Mouse (Mus musculus): Measurements from ENCODE around the gene Mxra7. TPM values are rescaled to one million over a fixed set of nuclear protein-coding genes. Genes with fewer than 3 reads are reported as not detected.

Mxra7 gene
- polyA plus RNA-seq, 1 experiment from 2014 or later = 1.3 TPM

- Histone ChIP-seq H3K4me3 (replicated peaks) (no peak overlapping the region), H3K9me3 (replicated peaks) (no peaks in the 10 kb centered on the region), H3K36me3 (replicated peaks) (peaks cover 50% of the 10 kb centered on the region), H3K4me2 (no peak overlapping the region), H3K4me1 (replicated peaks) (peaks cover 54% of the 10 kb centered on the region), H3K27ac (replicated peaks) (0 out of 2 replicates have a peak overlapping the region, but pooled peaks have one; percentile 29), H3K9ac (peak overlapping the region; percentile 6; the same call in 1 of the 2 replicates), H3K27me3 (no peaks in the 10 kb centered on the region)
- 67% methylated on average over 4 of the region's 4 CpGs for WGBS (ENCODE audit: insufficient replicate concordance)
- ATAC-seq (ENCODE audit: insufficient read depth) = no peak
Measured at GRCm38 (mm10) chr11:116846593-116847181, 18.8 kb upstream of the Mxra7 start.

- Histone ChIP-seq H3K36me3 (replicated peaks) (peaks cover 51% of the 10 kb centered on the region), H3K9me3 (replicated peaks) (no peaks in the 10 kb centered on the region), H3K4me3 (replicated peaks) (peak within 1 kb of the TSS; percentile 79), H3K27ac (replicated peaks) (peak within 1 kb of the TSS; percentile 96), H3K4me2 (peak within 1 kb of the TSS; percentile 93), H3K27me3 (no peaks in the 10 kb centered on the region), H3K9ac (peak within 1 kb of the TSS; percentile 84), H3K4me1 (replicated peaks) (peaks cover 66% of the 10 kb centered on the region)
- ATAC-seq (ENCODE audit: insufficient read depth) = peak; percentile 96
- WGBS (ENCODE audit: insufficient replicate concordance) = under 1% methylated on average over 72 of the region's 72 CpGs
Measured at GRCm38 (mm10) chr11:116843261-116844233, 15.7 kb upstream of the Mxra7 start, which contains the start of the genes Mettl23 and Jmjd6. Gene Mettl23 (plus strand): TSS chr11:116843278. Gene Jmjd6 (minus strand): TSS chr11:116843449.

- peaks cover 59% of the 10 kb centered on the region for H3K4me1 ChIP-seq (replicated peaks)
Measured at GRCm38 (mm10) chr11:116842531-116843260, 14.8 kb upstream of the Mxra7 start.

GRCm38 (mm10) chr11:116840748-116841147 lies 12.9 kb upstream of the Mxra7 start:
- peak overlapping the region; percentile 93 for H3K4me2 ChIP-seq
- peaks cover 52% of the 10 kb centered on the region for H3K4me1 ChIP-seq (replicated peaks)
- ATAC-seq (ENCODE audit: insufficient read depth) = no peak
- peak overlapping the region; percentile 79; the same call in 1 of the 2 replicates for H3K4me3 ChIP-seq (replicated peaks)
- H3K9ac ChIP-seq = no peak overlapping the region; the same call in 1 of the 2 replicates
- no peaks in the 10 kb centered on the region for H3K9me3 ChIP-seq (replicated peaks)
- no peaks in the 10 kb centered on the region for H3K27me3 ChIP-seq
- H3K36me3 ChIP-seq (replicated peaks) = peaks cover 58% of the 10 kb centered on the region
- no peak overlapping the region for H3K27ac ChIP-seq (replicated peaks)
- 70% methylated on average over 4 of the region's 4 CpGs for WGBS (ENCODE audit: insufficient replicate concordance)

More at GRCm38 (mm10) chr11:116842531-116843260, 14.8 kb upstream of the Mxra7 start:
- ATAC-seq (ENCODE audit: insufficient read depth) = peak; percentile 69
- Histone ChIP-seq H3K9ac (peak overlapping the region; percentile 84), H3K36me3 (replicated peaks) (peaks cover 51% of the 10 kb centered on the region), H3K27me3 (no peaks in the 10 kb centered on the region), H3K9me3 (replicated peaks) (no peaks in the 10 kb centered on the region), H3K4me2 (peak overlapping the region; percentile 93), H3K4me3 (replicated peaks) (peak overlapping the region; percentile 79), H3K27ac (replicated peaks) (peak overlapping the region; percentile 96)
- WGBS (ENCODE audit: insufficient replicate concordance) = under 1% methylated on average over 72 of the region's 73 CpGs

DNA sequence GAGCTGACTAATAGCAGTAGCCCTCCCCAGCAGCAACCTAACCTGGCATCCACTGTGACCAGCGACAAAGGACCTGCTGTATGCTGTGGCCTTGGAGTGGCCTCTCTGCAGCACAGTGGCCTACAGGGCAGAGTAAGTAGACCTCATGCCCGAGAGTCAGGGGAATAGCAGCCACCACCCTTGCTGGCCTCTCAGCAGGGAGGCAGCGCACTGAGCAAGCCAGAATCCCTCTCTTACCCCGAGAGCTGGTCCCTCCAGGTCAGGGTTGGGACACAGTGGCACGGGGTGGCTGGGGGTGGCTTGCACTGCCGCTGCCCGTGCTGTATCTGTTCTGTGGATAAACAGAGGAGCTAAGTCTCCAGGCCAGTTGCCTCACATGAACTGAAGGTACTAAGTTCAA lies 11.8 kb upstream of the Mxra7 start:
- H3K4me3 ChIP-seq (replicated peaks) = no peak overlapping the region
- peaks cover 46% of the 10 kb centered on the region for H3K4me1 ChIP-seq (replicated peaks)
- no peak overlapping the region for H3K9ac ChIP-seq
- 82% methylated on average over 7 of the region's 7 CpGs for WGBS (ENCODE audit: insufficient replicate concordance)
- peaks cover 70% of the 10 kb centered on the region for H3K36me3 ChIP-seq (replicated peaks)
- no peaks in the 10 kb centered on the region for H3K9me3 ChIP-seq (replicated peaks)
- no peaks in the 10 kb centered on the region for H3K27me3 ChIP-seq
- H3K27ac ChIP-seq (replicated peaks) = no peak overlapping the region
- H3K4me2 ChIP-seq = peak overlapping the region; percentile 24
- no peak for ATAC-seq (ENCODE audit: insufficient read depth)

- ATAC-seq (ENCODE audit: insufficient read depth) = no peak
- H3K36me3 ChIP-seq (replicated peaks) = peaks cover 77% of the 10 kb centered on the region
- WGBS (ENCODE audit: insufficient replicate concordance) = 85% methylated on average over 14 of the region's 14 CpGs
Measured at GRCm38 (mm10) chr11:116838936-116839335, 11.1 kb upstream of the Mxra7 start.

GRCm38 (mm10) chr11:116837441-116837840 lies 9.6 kb upstream of the Mxra7 start:
- no peak overlapping the region for H3K4me2 ChIP-seq
- no peak overlapping the region for H3K4me3 ChIP-seq (replicated peaks)
- peaks cover 38% of the 10 kb centered on the region for H3K4me1 ChIP-seq (replicated peaks)
- no peaks in the 10 kb centered on the region for H3K27me3 ChIP-seq
- no peak for ATAC-seq (ENCODE audit: insufficient read depth)
- H3K27ac ChIP-seq (replicated peaks) = no peak overlapping the region
- peaks cover 86% of the 10 kb centered on the region for H3K36me3 ChIP-seq (replicated peaks)
- 81% methylated on average over 10 of the region's 10 CpGs for WGBS (ENCODE audit: insufficient replicate concordance)
- no peak overlapping the region for H3K9ac ChIP-seq
- H3K9me3 ChIP-seq (replicated peaks) = no peaks in the 10 kb centered on the region

More at GRCm38 (mm10) chr11:116838936-116839335, 11.1 kb upstream of the Mxra7 start:
- Histone ChIP-seq H3K9me3 (replicated peaks) (no peaks in the 10 kb centered on the region), H3K27ac (replicated peaks) (no peak overlapping the region), H3K4me3 (replicated peaks) (no peak overlapping the region), H3K27me3 (no peaks in the 10 kb centered on the region), H3K9ac (no peak overlapping the region), H3K4me2 (no peak overlapping the region), H3K4me1 (replicated peaks) (peaks cover 40% of the 10 kb centered on the region)

DNA sequence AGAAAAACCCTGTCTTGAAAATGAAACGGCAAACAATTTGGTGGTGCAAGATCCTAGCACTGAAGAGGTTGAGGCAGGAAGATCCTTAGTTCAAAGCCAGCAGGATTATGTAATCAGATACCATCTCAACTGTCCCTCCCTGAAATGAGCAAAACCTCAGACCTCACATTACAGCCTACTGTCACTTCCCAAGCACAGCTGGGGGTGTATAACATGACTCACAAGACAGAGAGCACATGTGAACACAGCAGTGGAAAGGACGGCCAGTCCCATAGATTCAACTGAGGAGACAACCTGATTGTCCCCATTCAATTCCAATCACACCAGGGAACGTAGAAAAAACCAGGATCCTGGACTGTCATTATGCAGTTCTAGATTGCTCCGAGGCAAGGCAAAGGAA lies 8.4 kb upstream of the Mxra7 start:
- peaks cover 29% of the 10 kb centered on the region for H3K4me1 ChIP-seq (replicated peaks)
- no peaks in the 10 kb centered on the region for H3K27me3 ChIP-seq
- 77% methylated on average over 4 of the region's 4 CpGs for WGBS (ENCODE audit: insufficient replicate concordance)
- H3K9me3 ChIP-seq (replicated peaks) = no peaks in the 10 kb centered on the region
- no peak overlapping the region for H3K9ac ChIP-seq
- H3K27ac ChIP-seq (replicated peaks) = no peak overlapping the region
- H3K36me3 ChIP-seq (replicated peaks) = peaks cover 85% of the 10 kb centered on the region
- no peak overlapping the region for H3K4me3 ChIP-seq (replicated peaks)
- H3K4me2 ChIP-seq = no peak overlapping the region
- no peak for ATAC-seq (ENCODE audit: insufficient read depth)

GRCm38 (mm10) chr11:116834954-116835353 lies 7.1 kb upstream of the Mxra7 start:
- Histone ChIP-seq H3K4me2 (no peak overlapping the region), H3K9ac (no peak overlapping the region), H3K27ac (replicated peaks) (no peak overlapping the region), H3K9me3 (replicated peaks) (no peaks in the 10 kb centered on the region), H3K27me3 (no peaks in the 10 kb centered on the region), H3K4me3 (replicated peaks) (no peak overlapping the region), H3K36me3 (replicated peaks) (peaks cover 71% of the 10 kb centered on the region), H3K4me1 (replicated peaks) (peaks cover 16% of the 10 kb centered on the region)
- WGBS (ENCODE audit: insufficient replicate concordance) = 59% methylated on average over 1 of the region's 1 CpGs
- ATAC-seq (ENCODE audit: insufficient read depth) = no peak

DNA sequence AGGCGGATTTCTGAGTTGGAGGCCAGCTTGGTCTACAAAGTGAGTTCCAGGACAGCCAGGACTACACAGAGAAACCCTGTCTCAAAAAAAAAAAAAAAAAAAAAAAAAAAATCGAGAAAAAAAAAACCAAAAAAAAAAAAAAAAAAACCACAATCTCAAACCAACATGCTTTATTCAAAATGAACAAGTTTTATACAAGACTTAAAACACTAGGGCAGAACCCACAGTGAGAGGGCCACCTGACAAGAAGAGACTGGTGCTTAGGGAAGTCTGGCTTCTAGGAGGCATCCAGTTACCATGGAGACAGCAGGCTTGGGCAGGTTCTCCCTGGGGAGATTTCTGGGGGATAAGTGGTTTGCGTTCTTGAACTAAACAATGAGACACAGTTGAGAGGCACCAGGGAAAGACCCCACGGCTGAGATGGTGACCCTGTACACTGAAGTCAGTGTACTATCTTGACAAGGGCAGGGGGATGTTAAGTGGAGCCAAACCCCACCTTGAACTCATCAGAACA lies 4.4 kb upstream of the Mxra7 start:
- Histone ChIP-seq H3K4me2 (no peak overlapping the region), H3K27ac (replicated peaks) (no peak overlapping the region), H3K9me3 (replicated peaks) (no peaks in the 10 kb centered on the region), H3K4me1 (replicated peaks) (peaks cover 23% of the 10 kb centered on the region), H3K27me3 (peaks cover 17% of the 10 kb centered on the region), H3K4me3 (replicated peaks) (no peak overlapping the region), H3K36me3 (replicated peaks) (peaks cover 44% of the 10 kb centered on the region), H3K9ac (no peak overlapping the region)
- 48% methylated on average over 4 of the region's 4 CpGs for WGBS (ENCODE audit: insufficient replicate concordance)
- no peak for ATAC-seq (ENCODE audit: insufficient read depth)

Measured in liver, embryonic 15.5 days (tissue).